In the genomic region with DNA sequence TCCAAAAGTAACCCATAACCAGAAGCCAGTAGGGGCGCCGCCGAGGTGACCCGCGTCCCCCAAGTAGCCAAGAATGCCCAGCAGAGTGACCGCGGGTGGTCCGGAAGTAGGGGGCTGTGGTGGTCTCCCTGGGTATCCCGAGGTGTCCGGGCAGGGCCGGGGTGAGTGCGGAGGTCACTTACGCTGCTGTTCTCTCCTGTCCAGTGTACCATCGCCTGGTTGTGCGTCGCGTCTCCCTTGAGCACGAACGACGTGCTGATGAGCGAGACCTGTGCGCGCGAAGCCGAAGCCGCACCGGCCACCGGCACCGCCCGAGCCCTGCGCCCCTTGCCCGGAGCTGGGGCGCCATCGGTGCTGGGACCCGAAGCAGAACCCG, we compare ENCODE assay signal across 8 mouse cellular contexts. TPM values are rescaled to one million over a fixed set of nuclear protein-coding genes. Genes with fewer than 3 reads are reported as not detected.
A peak's percentile ranks its signal among the peaks of the same experiment; 100 is the strongest.
DNase-seq lines count a peak whose midpoint lies in the region; ATAC-seq and TF ChIP-seq lines count a peak whose summit lies in the region.

No protein-coding gene starts in this region.

- no peak for TF ChIP-seq POLR2A in ES-Bruce4 (IDR thresholded peaks at IDR 0.05; ENCODE audit: insufficient read depth, low read length)

- intact Hi-C loops in heart, postnatal 36 days (cut with DNase I), result loop anchor here (1.0 to 10.0 kb wide), 4 partner anchors 106 to 513 kb away; no protein-coding TSS in a partner anchor

- TF ChIP-seq EP300 in ES-Bruce4 (IDR thresholded peaks at IDR 0.05; ENCODE audit: insufficient read depth, low read depth, low read length), result no peak

- peak overlapping the region; percentile 90 for H3K9ac ChIP-seq in heart, embryonic 14.5 days (ENCODE audit: low read length)
- H3K9ac ChIP-seq in ES-Bruce4 (ENCODE audit: low read depth, poor library complexity, severe bottlenecking), result peak overlapping the region; percentile 78
- peak overlapping the region; percentile 87 for H3K9ac ChIP-seq in forebrain, embryonic 12.5 days
- peak overlapping the region; percentile 46; the same call in 1 of the 2 replicates for H3K9ac ChIP-seq in liver, embryonic 11.5 days (ENCODE audit: low read depth, low read length)

- peak overlapping the region in 1 of 2 experiments; percentile 44; a peak in 1 of 4 replicates for H3K27ac ChIP-seq in heart, embryonic 14.5 days (replicated peaks in 1 of 2; ENCODE audit: control insufficient read depth in 1 of 2, insufficient read depth in 1 of 2, low read depth in 2 of 2, low read length in 2 of 2)
- H3K27ac ChIP-seq in ES-Bruce4 (ENCODE audit: insufficient read depth, low read length), result no peak overlapping the region
- H3K27ac ChIP-seq in forebrain, embryonic 12.5 days, result no peak overlapping the region
- no peak overlapping the region for H3K27ac ChIP-seq in liver, embryonic 11.5 days (ENCODE audit: low read depth, low read length)

- DNase-seq in heart, postnatal 36 days, result no peak
- no peak for DNase-seq in liver, embryonic 11.5 days (ENCODE audit: low spot score)
- peak; percentile 27 for DNase-seq in splenic B cell, adult 2 months (ENCODE audit: low read depth, low spot score)
- DNase-seq in urinary bladder, postnatal 4 days (ENCODE audit: low spot score in 2 of 2), result no peak
- no peak for DNase-seq in urinary bladder, postnatal 25 days (ENCODE audit: low spot score)

- H3K4me1 ChIP-seq in heart, embryonic 14.5 days (ENCODE audit: control insufficient read depth in 2 of 2, insufficient read depth in 2 of 2, low read length in 2 of 2), result peaks cover 14 to 21% of the 10 kb centered on the region in 2 experiments
- H3K4me1 ChIP-seq in ES-Bruce4 (ENCODE audit: control insufficient read depth, insufficient read depth, low read length), result no peaks in the 10 kb centered on the region
- H3K4me1 ChIP-seq in forebrain, embryonic 12.5 days, result peaks cover 27% of the 10 kb centered on the region
- H3K4me1 ChIP-seq in liver, embryonic 11.5 days (replicated peaks; ENCODE audit: control insufficient read depth, insufficient read depth, low read length), result no peaks in the 10 kb centered on the region; the same call in 1 of the 2 replicates

- peak overlapping the region; percentile 100 for H3K4me2 ChIP-seq in heart, embryonic 14.5 days (ENCODE audit: low read length)
- peak overlapping the region; percentile 99 for H3K4me2 ChIP-seq in forebrain, embryonic 12.5 days
- H3K4me2 ChIP-seq in liver, embryonic 11.5 days, result peak overlapping the region; percentile 93

- no peak for TF ChIP-seq CTCF in ES-Bruce4 (IDR thresholded peaks at IDR 0.05; ENCODE audit: low read depth, low read length)

- no peaks in the 10 kb centered on the region for H3K36me3 ChIP-seq in heart, embryonic 14.5 days (ENCODE audit: control insufficient read depth, insufficient read depth, low read length)
- no peaks in the 10 kb centered on the region for H3K36me3 ChIP-seq in ES-Bruce4 (ENCODE audit: control insufficient read depth, insufficient read depth, low read length, poor library complexity, severe bottlenecking)
- H3K36me3 ChIP-seq in forebrain, embryonic 12.5 days (replicated peaks), result no peaks in the 10 kb centered on the region
- no peaks in the 10 kb centered on the region for H3K36me3 ChIP-seq in liver, embryonic 11.5 days (ENCODE audit: control insufficient read depth, insufficient read depth, low read length)
- H3K36me3 ChIP-seq in splenic B cell, adult 2 months (ENCODE audit: control insufficient read depth, insufficient read depth, low read length, poor library complexity, severe bottlenecking), result no peaks in the 10 kb centered on the region

- peak overlapping the region; percentile 75 to 84 for H3K4me3 ChIP-seq in heart, embryonic 14.5 days (ENCODE audit: control insufficient read depth in 1 of 2, insufficient read depth in 1 of 2, low read depth in 1 of 2, low read length in 2 of 2)
- peak overlapping the region; percentile 62 for H3K4me3 ChIP-seq in ES-Bruce4 (ENCODE audit: low read depth, low read length)
- H3K4me3 ChIP-seq in forebrain, embryonic 12.5 days (replicated peaks), result peak overlapping the region; percentile 71
- peak overlapping the region; percentile 57 for H3K4me3 ChIP-seq in liver, embryonic 11.5 days (ENCODE audit: low read depth, low read length)

- no peak for ATAC-seq in heart, embryonic 14.5 days (ENCODE audit: insufficient number of reproducible peaks, insufficient read depth, low FRiP score, low read depth)
- ATAC-seq in forebrain, embryonic 12.5 days (ENCODE audit: low FRiP score), result peak; percentile 22
- ATAC-seq in liver, embryonic 11.5 days (replicated peaks; ENCODE audit: low FRiP score), result no peak

- H3K27me3 ChIP-seq in heart, embryonic 14.5 days (ENCODE audit: control insufficient read depth, insufficient read depth, low read length), result peaks cover 23% of the 10 kb centered on the region
- H3K27me3 ChIP-seq in ES-Bruce4 (ENCODE audit: control insufficient read depth, insufficient read depth, low read length, poor library complexity, severe bottlenecking), result peaks cover 6% of the 10 kb centered on the region; the same call in 1 of the 2 replicates
- peaks cover 65% of the 10 kb centered on the region for H3K27me3 ChIP-seq in forebrain, embryonic 12.5 days
- peaks cover 26% of the 10 kb centered on the region for H3K27me3 ChIP-seq in liver, embryonic 11.5 days (replicated peaks; ENCODE audit: control insufficient read depth, insufficient read depth, low read length)
- no peaks in the 10 kb centered on the region for H3K27me3 ChIP-seq in splenic B cell, adult 2 months (ENCODE audit: control insufficient read depth, insufficient read depth, low read length, poor library complexity, severe bottlenecking)

- no peaks in the 10 kb centered on the region for H3K9me3 ChIP-seq in heart, embryonic 14.5 days (ENCODE audit: control insufficient read depth, low read length)
- H3K9me3 ChIP-seq in ES-Bruce4 (replicated peaks; ENCODE audit: control insufficient read depth, insufficient read depth, low read length, poor library complexity, severe bottlenecking), result no peaks in the 10 kb centered on the region
- H3K9me3 ChIP-seq in forebrain, embryonic 12.5 days, result no peaks in the 10 kb centered on the region
- H3K9me3 ChIP-seq in liver, embryonic 11.5 days (ENCODE audit: control insufficient read depth, low read length), result no peaks in the 10 kb centered on the region

- 1% methylated on average over 36 of the region's 36 CpGs for WGBS in heart, embryonic 14.5 days
- WGBS in forebrain, embryonic 12.5 days, result under 1% methylated on average over 36 of the region's 36 CpGs
- WGBS in liver, embryonic 11.5 days, result under 1% methylated on average over 34 of the region's 36 CpGs

RNA-seq across cellular contexts. Expression of a gene that starts 0.6 kb away (rescaled TPM):
- 9.9 and 10.3 TPM in 2 replicates for polyA plus RNA-seq in heart, embryonic 14.5 days (2014; fragmentation: Nextera tagmentation; extraction: Ambion mirVana)
- 10 to 100 TPM; 10.5 to 11.4 TPM for total RNA-seq in heart, postnatal 36 days (2021)
- polyA plus RNA-seq in ES-Bruce4 (2011; ENCODE audit: insufficient read depth, insufficient read length, low read depth, missing spikeins), result 1.0 and 1.2 TPM in 2 replicates
- polyA plus RNA-seq in forebrain, embryonic 12.5 days (2016; fragmentation: Nextera tagmentation; extraction: Ambion mirVana), result 10.4 and 11.0 TPM in 2 replicates
- polyA plus RNA-seq in liver, embryonic 11.5 days (2014; fragmentation: Nextera tagmentation; extraction: Ambion mirVana), result 2.2 and 2.4 TPM in 2 replicates
